Mouse (Mus musculus): ENCODE measurements around the gene Mas1. TPM values are rescaled to one million over a fixed set of nuclear protein-coding genes. Genes with fewer than 3 reads are reported as not detected.
"Not testable (repeated sequence)": the region's sequence is repeated elsewhere in the genome, so short reads cannot be mapped to it uniquely, and the experiment has no call there.

The Mas1 gene
- polyA plus RNA-seq, 1 experiment from 2014 or later, result 0.19 TPM

DNA sequence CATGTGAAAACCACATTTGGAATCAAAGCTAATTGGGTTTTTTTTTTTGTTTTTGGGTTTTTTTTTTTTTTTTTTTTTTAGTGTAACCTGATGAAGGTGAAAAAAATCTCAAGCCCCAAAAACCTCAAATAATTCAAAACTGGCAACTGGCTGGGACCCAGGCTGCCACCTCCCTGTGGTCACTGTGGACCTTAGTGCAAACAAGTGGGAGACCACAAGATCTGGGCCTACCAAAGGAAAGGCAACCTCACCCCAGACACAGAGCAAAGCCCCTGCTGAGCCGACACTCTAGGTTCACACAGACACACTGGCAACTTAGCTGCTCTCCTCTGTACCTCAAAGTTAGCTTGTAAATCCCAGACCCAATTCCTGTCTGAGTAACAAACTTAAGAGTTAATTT lies 36.4 kb upstream of the Mas1 start:
- no peak overlapping the region for H3K4me3 ChIP-seq (ENCODE audit: low read depth, low read length)
- H3K4me2 ChIP-seq (ENCODE audit: low read depth, low read length), result no peak overlapping the region
- H3K9ac ChIP-seq (ENCODE audit: low read depth, low read length), result no peak overlapping the region
- peaks cover 2% of the 10 kb centered on the region; the same call in 1 of the 2 replicates for H3K36me3 ChIP-seq (ENCODE audit: control insufficient read depth, insufficient read depth)
- no peak for ATAC-seq (ENCODE audit: low read depth)
- no peaks in the 10 kb centered on the region for H3K9me3 ChIP-seq (replicated peaks; ENCODE audit: control insufficient read depth, low read length)
- WGBS (ENCODE audit: insufficient replicate concordance), result 72% methylated on average over 1 of the region's 1 CpGs
- H3K27ac ChIP-seq (ENCODE audit: low read length), result no peak overlapping the region
- no peaks in the 10 kb centered on the region for H3K27me3 ChIP-seq (ENCODE audit: control insufficient read depth, insufficient read depth, low read depth, low read length)
- H3K4me1 ChIP-seq (ENCODE audit: control insufficient read depth, low read depth, low read length), result no peaks in the 10 kb centered on the region

DNA sequence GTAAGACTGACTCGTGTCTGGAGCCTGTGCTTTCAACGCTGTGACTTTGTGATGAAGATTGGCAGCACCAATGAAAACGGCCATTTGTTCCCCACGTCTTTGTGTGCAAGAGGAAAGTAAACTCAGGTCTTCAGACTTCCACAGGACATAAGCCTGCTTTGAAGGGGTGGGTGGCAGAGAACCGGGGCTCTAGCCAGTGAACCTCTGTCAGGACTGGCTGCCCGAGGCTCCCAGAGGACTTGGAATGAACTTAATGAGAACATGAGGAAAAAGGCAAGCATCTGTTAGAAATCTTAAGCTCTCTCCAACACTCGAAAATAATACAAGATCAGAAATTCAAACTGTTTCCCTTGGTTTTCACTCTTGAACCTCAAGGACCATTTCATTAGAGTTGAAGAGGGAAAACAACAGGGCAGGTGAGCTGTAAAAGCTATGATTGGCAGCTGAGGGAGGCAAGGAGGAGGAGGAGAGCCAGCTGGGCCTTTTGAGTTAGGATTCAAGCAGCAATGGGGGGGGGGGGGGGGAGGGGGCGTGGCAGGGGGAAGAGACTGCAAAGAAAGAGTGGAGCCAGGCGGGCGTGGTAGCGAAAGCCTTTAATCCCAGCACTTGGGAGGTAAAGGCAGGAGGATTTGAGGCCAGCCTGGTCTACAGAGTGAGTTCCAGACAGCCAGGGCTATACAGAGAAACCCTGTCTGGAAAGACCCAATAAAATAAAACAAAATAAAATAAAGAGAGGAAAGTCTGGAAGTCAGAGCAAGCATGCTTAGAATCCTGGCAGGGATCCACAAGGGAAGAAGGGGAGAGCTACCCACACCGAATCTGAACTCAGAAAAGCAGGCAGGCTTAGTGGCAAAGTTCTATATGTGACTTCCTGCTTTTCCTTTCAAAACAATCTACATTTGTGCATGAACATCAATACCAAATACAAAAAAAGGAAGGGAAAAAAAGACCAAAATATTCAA lies 35.7 kb upstream of the Mas1 start:
- H3K27me3 ChIP-seq (ENCODE audit: control insufficient read depth, insufficient read depth, low read depth, low read length), result no peaks in the 10 kb centered on the region
- no peak overlapping the region for H3K4me2 ChIP-seq (ENCODE audit: low read depth, low read length)
- H3K27ac ChIP-seq (ENCODE audit: low read length), result no peak overlapping the region
- no peaks in the 10 kb centered on the region for H3K9me3 ChIP-seq (replicated peaks; ENCODE audit: control insufficient read depth, low read length)
- peaks cover 4% of the 10 kb centered on the region; the same call in 1 of the 2 replicates for H3K36me3 ChIP-seq (ENCODE audit: control insufficient read depth, insufficient read depth)
- no peak for ATAC-seq (ENCODE audit: low read depth)
- H3K4me1 ChIP-seq (ENCODE audit: control insufficient read depth, low read depth, low read length), result no peaks in the 10 kb centered on the region
- WGBS (ENCODE audit: insufficient replicate concordance), result 64% methylated on average over 11 of the region's 12 CpGs
- H3K4me3 ChIP-seq (ENCODE audit: low read depth, low read length), result no peak overlapping the region
- H3K9ac ChIP-seq (ENCODE audit: low read depth, low read length), result no peak overlapping the region

DNA sequence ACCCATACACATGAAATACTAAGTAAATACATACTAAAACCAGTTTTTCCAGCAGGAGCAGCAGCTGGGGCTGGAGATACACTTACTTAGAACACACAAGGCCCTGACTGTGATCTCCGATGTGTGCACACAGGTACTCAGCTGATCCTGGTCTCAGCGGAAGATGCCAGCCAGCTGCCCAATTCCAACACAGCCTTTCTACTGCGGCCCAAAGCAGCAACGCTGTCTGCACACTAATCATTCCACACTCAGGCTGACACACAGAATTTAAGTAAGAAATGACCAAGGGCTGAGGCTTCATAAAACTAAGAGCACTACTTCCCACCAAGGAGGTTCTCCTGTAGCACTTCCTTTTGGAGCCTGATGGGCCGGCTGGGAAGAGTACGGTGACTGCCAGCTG lies 34.3 kb upstream of the Mas1 start:
- Histone ChIP-seq H3K9ac (ENCODE audit: low read depth, low read length) (no peak overlapping the region), H3K27ac (ENCODE audit: low read length) (no peak overlapping the region), H3K36me3 (ENCODE audit: control insufficient read depth, insufficient read depth) (peaks cover 4% of the 10 kb centered on the region; the same call in 1 of the 2 replicates), H3K4me2 (ENCODE audit: low read depth, low read length) (no peak overlapping the region), H3K9me3 (replicated peaks; ENCODE audit: control insufficient read depth, low read length) (no peaks in the 10 kb centered on the region), H3K27me3 (ENCODE audit: control insufficient read depth, insufficient read depth, low read depth, low read length) (no peaks in the 10 kb centered on the region), H3K4me1 (ENCODE audit: control insufficient read depth, low read depth, low read length) (no peaks in the 10 kb centered on the region), H3K4me3 (ENCODE audit: low read depth, low read length) (no peak overlapping the region)
- WGBS (ENCODE audit: insufficient replicate concordance), result 90% methylated on average over 6 of the region's 6 CpGs
- no peak for ATAC-seq (ENCODE audit: low read depth)

DNA sequence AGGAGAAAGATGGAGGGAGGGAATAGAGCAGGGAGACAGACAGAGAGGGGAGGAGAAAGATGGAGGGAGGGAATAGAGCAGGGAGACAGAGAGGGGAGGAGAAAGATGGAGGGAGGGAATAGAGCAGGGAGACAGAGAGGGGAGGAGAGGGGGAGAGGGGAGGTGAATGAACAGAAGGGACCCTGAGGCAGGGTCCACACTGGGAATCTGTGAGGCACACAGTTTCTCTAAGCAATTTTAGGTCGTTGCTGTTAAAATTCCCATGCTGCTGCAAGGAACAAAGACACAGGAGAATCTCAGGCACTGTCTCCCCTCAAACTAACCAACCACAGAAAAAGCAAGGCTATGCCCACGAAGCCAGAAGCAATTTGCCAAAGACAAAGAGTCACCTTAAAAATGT lies 30.7 kb upstream of the Mas1 start:
- H3K27ac ChIP-seq (ENCODE audit: low read length); H3K27me3 ChIP-seq (ENCODE audit: control insufficient read depth, insufficient read depth, low read depth, low read length); H3K4me1 ChIP-seq (ENCODE audit: control insufficient read depth, low read depth, low read length); H3K9ac ChIP-seq (ENCODE audit: low read depth, low read length); ATAC-seq (ENCODE audit: low read depth); H3K4me2 ChIP-seq (ENCODE audit: low read depth, low read length); H3K9me3 ChIP-seq (replicated peaks; ENCODE audit: control insufficient read depth, low read length); H3K4me3 ChIP-seq (ENCODE audit: low read depth, low read length); H3K36me3 ChIP-seq (ENCODE audit: control insufficient read depth, insufficient read depth): not testable (repeated sequence)
- WGBS (ENCODE audit: insufficient replicate concordance), result 45% methylated on average over 2 of the region's 2 CpGs

DNA sequence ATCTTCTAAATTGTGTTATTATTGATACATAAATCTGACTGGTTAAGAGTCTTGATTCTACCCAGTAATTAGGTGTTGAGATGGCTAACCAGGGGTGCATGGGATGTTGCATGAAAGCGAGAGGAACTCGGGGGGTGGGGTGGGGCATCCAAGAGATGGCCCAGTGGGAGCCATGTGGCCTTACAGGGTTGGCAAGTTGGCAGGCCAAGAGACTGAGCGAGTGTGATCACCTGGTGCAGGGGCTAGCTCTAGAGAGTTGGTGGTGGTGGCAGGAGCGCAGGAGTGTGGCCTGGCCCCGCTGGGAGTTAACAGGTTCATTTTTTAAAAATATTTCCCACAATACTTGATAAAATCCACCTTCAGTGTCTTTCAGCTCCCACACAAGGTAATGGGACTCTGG lies 29.7 kb upstream of the Mas1 start:
- H3K9ac ChIP-seq (ENCODE audit: low read depth, low read length), result no peak overlapping the region
- no peaks in the 10 kb centered on the region for H3K9me3 ChIP-seq (replicated peaks; ENCODE audit: control insufficient read depth, low read length)
- no peak overlapping the region for H3K4me3 ChIP-seq (ENCODE audit: low read depth, low read length)
- no peaks in the 10 kb centered on the region for H3K27me3 ChIP-seq (ENCODE audit: control insufficient read depth, insufficient read depth, low read depth, low read length)
- peaks cover 6% of the 10 kb centered on the region for H3K36me3 ChIP-seq (ENCODE audit: control insufficient read depth, insufficient read depth)
- H3K27ac ChIP-seq (ENCODE audit: low read length), result no peak overlapping the region
- no peak overlapping the region for H3K4me2 ChIP-seq (ENCODE audit: low read depth, low read length)
- H3K4me1 ChIP-seq (ENCODE audit: control insufficient read depth, low read depth, low read length), result no peaks in the 10 kb centered on the region
- 86% methylated on average over 5 of the region's 5 CpGs for WGBS (ENCODE audit: insufficient replicate concordance)
- no peak for ATAC-seq (ENCODE audit: low read depth)

DNA sequence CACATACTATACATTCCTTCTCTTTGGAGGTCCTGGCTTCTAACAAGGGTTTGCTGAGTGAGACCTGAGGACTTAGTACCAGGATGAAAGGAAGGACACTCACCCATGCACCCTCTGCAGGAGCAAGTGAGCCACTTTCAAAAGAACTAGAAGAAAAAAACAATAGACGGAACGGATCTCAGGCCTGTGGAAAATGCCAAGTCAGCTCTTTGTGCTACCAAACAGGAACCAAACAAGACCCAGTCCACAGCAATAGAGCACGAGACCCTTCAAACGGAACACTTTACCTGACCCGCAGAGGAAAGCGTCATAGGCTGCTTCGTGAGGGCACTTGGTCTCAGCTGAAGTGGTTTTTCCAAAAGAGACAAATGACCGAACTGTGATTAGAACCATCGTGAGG lies 24.1 kb upstream of the Mas1 start:
- Histone ChIP-seq H3K36me3 (ENCODE audit: control insufficient read depth, insufficient read depth) (peaks cover 1% of the 10 kb centered on the region), H3K27ac (ENCODE audit: low read length) (no peak overlapping the region), H3K27me3 (ENCODE audit: control insufficient read depth, insufficient read depth, low read depth, low read length) (no peaks in the 10 kb centered on the region), H3K4me2 (ENCODE audit: low read depth, low read length) (no peak overlapping the region), H3K9ac (ENCODE audit: low read depth, low read length) (no peak overlapping the region), H3K4me3 (ENCODE audit: low read depth, low read length) (no peak overlapping the region), H3K4me1 (ENCODE audit: control insufficient read depth, low read depth, low read length) (no peaks in the 10 kb centered on the region), H3K9me3 (replicated peaks; ENCODE audit: control insufficient read depth, low read length) (no peaks in the 10 kb centered on the region)
- 83% methylated on average over 9 of the region's 9 CpGs for WGBS (ENCODE audit: insufficient replicate concordance)
- ATAC-seq (ENCODE audit: low read depth), result no peak

DNA sequence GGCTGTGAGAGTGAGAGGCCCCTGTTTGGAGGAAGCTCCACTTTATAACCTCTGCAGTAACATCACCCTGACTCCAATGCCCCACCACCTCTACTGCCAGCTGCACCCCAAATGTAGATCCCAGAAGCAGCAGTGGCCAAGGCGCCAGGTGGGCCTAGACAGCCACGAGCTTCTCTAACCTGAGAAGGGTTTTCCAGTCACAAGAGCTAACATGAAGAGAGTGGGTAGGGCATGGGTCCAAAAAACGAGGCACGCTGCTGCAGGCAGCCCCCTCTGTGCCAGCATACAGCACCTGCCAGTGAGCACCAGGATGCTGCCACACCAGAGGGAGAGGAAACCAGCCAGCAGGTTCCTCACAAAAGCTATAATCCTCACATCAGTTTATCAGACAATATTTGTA lies 23.1 kb upstream of the Mas1 start:
- no peak overlapping the region for H3K4me3 ChIP-seq (ENCODE audit: low read depth, low read length)
- H3K27me3 ChIP-seq (ENCODE audit: control insufficient read depth, insufficient read depth, low read depth, low read length), result no peaks in the 10 kb centered on the region
- H3K36me3 ChIP-seq (ENCODE audit: control insufficient read depth, insufficient read depth), result no peaks in the 10 kb centered on the region; the same call in 1 of the 2 replicates
- H3K4me1 ChIP-seq (ENCODE audit: control insufficient read depth, low read depth, low read length), result no peaks in the 10 kb centered on the region
- WGBS (ENCODE audit: insufficient replicate concordance), result 78% methylated on average over 4 of the region's 4 CpGs
- no peak overlapping the region for H3K4me2 ChIP-seq (ENCODE audit: low read depth, low read length)
- no peaks in the 10 kb centered on the region for H3K9me3 ChIP-seq (replicated peaks; ENCODE audit: control insufficient read depth, low read length)
- ATAC-seq (ENCODE audit: low read depth), result no peak
- no peak overlapping the region for H3K9ac ChIP-seq (ENCODE audit: low read depth, low read length)
- H3K27ac ChIP-seq (ENCODE audit: low read length), result no peak overlapping the region

DNA sequence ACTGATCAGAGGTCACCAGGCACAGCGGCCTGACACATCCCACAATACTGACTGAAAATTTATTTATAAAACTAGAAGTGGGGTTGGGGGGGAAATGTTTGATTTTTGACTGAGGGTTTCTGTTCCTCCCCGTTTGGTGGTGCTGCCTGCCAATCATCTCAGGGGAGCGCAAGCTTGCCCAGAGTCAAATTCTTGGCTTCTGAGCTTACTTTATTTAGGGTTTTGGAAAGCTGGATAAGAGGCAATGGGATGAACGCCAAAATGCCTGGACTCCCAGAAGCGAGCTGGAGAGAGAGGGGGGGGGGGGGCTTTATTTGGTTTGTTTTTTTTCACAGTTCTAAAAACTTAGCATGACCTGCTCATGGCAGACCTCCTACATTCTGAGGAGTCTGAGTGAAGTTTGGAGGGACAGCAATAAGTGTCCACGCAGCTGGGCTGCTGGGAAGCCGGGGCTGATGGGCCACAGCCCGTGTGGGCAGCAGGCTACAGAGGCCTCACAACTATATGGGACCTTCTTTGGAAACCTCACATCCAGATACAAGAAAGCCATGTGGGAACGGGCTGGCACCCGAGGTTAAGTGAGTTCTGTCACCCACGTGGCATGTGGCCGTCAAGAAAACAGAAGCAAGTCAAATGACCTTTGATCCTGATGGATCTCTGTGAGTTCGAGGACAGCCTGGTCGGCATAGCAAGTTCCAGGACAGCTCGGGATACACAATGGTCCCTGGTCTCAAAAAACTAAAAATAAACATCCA lies 19.3 kb upstream of the Mas1 start:
- no peak overlapping the region for H3K27ac ChIP-seq (ENCODE audit: low read length)
- H3K4me2 ChIP-seq (ENCODE audit: low read depth, low read length), result no peak overlapping the region
- H3K36me3 ChIP-seq (ENCODE audit: control insufficient read depth, insufficient read depth), result no peaks in the 10 kb centered on the region
- no peak overlapping the region for H3K9ac ChIP-seq (ENCODE audit: low read depth, low read length)
- H3K9me3 ChIP-seq (replicated peaks; ENCODE audit: control insufficient read depth, low read length), result no peaks in the 10 kb centered on the region
- no peaks in the 10 kb centered on the region for H3K27me3 ChIP-seq (ENCODE audit: control insufficient read depth, insufficient read depth, low read depth, low read length)
- no peaks in the 10 kb centered on the region for H3K4me1 ChIP-seq (ENCODE audit: control insufficient read depth, low read depth, low read length)
- WGBS (ENCODE audit: insufficient replicate concordance), result 60% methylated on average over 15 of the region's 15 CpGs
- no peak for ATAC-seq (ENCODE audit: low read depth)
- H3K4me3 ChIP-seq (ENCODE audit: low read depth, low read length), result no peak overlapping the region

DNA sequence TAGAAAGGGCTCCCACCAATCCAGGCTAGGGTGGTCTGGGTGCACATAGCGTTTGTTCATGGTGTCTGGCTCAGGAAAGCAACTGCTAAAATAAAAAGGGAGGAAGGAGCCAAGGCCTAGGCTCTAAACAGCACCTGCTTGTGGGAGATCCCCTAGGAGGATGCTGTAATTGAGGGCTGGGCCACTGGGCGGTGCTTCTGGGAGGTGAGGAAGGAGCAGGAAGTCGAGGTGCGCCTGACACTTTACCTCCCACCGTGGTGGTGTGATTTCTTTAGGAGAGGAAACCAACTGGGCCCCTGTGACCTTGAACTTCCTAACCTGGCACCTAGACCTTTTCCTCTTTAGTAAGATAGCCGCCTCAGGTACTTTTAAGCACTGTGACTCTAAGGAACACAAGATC lies 18.7 kb upstream of the Mas1 start:
- Histone ChIP-seq H3K4me1 (ENCODE audit: control insufficient read depth, low read depth, low read length) (no peaks in the 10 kb centered on the region), H3K9me3 (replicated peaks; ENCODE audit: control insufficient read depth, low read length) (no peaks in the 10 kb centered on the region), H3K4me3 (ENCODE audit: low read depth, low read length) (no peak overlapping the region), H3K36me3 (ENCODE audit: control insufficient read depth, insufficient read depth) (no peaks in the 10 kb centered on the region), H3K27me3 (ENCODE audit: control insufficient read depth, insufficient read depth, low read depth, low read length) (no peaks in the 10 kb centered on the region), H3K27ac (ENCODE audit: low read length) (no peak overlapping the region), H3K4me2 (ENCODE audit: low read depth, low read length) (no peak overlapping the region), H3K9ac (ENCODE audit: low read depth, low read length) (no peak overlapping the region)
- WGBS (ENCODE audit: insufficient replicate concordance), result 37% methylated on average over 6 of the region's 6 CpGs
- ATAC-seq (ENCODE audit: low read depth), result no peak
